Mouse (Mus musculus) adrenal gland, adult 2 months (tissue): ENCODE data around the gene Olfr364-ps1. TPM values are rescaled to one million over a fixed set of nuclear protein-coding genes. Genes with fewer than 3 reads are reported as not detected.

ENCODE experiments used
- DNase-seq: peaks from one replicate; pipeline ENCODE4 v3.0.0; 2021
- long read RNA-seq: library from polyadenylated mRNA; stranded (forward); transcript quantifications from one replicate; pipeline ENCODE4 v2.0.0, GENCODE M21; 2021
- polyA plus RNA-seq: library from polyadenylated mRNA; depleted of rRNA; stranded (reverse); fragments of >200 nt; gene quantifications from 2 replicates; pipeline ENCODE4 v1.2.3, GENCODE M21; 2012; rRNA removed
- total RNA-seq, 2 experiments: library from RNA; stranded (reverse); gene quantifications; 2 replicates each; pipeline ENCODE4 v1.2.3; 2021

Olfr364-ps1 gene
- total RNA-seq (not detected), polyA plus RNA-seq (not detected in 2 replicates)
- long read RNA-seq = 0 reads

- DNase-seq = no peak
Measured at GRCm38 (mm10) chr2:37139022-37139421, at the start of gene Olfr364-ps1. Gene Olfr364-ps1, plus strand, starts transcription at chr2:37139322.

GRCm38 (mm10) chr2:37117810-37118209, 21.3 kb upstream of the Olfr364-ps1 start, which contains the start of gene Olfr362:
Gene Olfr362, minus strand, starts transcription at chr2:37117910.
- DNase-seq = no peak

GRCm38 (mm10) chr2:37187898-37188297, 48.8 kb downstream of the Olfr364-ps1 start, which contains the start of gene Olfr365:
Gene Olfr365, plus strand, starts transcription at chr2:37188198.
- no peak for DNase-seq

Other genes with a start within 250 kb of the Olfr364-ps1 start
- gene Olfr353, start 246.4 kb upstream of the Olfr364-ps1 start, total RNA-seq = not detected
- gene Olfr353, start 246.4 kb upstream of the Olfr364-ps1 start, polyA plus RNA-seq = not detected in 2 replicates
- not detected for gene Olfr354, start 233.6 kb upstream of the Olfr364-ps1 start, total RNA-seq
- not detected in 2 replicates for gene Olfr354, start 233.6 kb upstream of the Olfr364-ps1 start, polyA plus RNA-seq
- not detected for gene Olfr355, start 210.4 kb upstream of the Olfr364-ps1 start, total RNA-seq
- gene Olfr355, start 210.4 kb upstream of the Olfr364-ps1 start, polyA plus RNA-seq = not detected in 2 replicates
- gene Olfr356, start 202.2 kb upstream of the Olfr364-ps1 start, total RNA-seq = not detected
- not detected in 2 replicates for gene Olfr356, start 202.2 kb upstream of the Olfr364-ps1 start, polyA plus RNA-seq
- gene Olfr357, start 145.5 kb upstream of the Olfr364-ps1 start, total RNA-seq = not detected
- not detected in 2 replicates for gene Olfr357, start 145.5 kb upstream of the Olfr364-ps1 start, polyA plus RNA-seq
- not detected for gene Olfr358, start 130.0 kb upstream of the Olfr364-ps1 start, total RNA-seq
- not detected in 2 replicates for gene Olfr358, start 130.0 kb upstream of the Olfr364-ps1 start, polyA plus RNA-seq
- gene Olfr360, start 73.6 kb upstream of the Olfr364-ps1 start, total RNA-seq = not detected
- not detected in 2 replicates for gene Olfr360, start 73.6 kb upstream of the Olfr364-ps1 start, polyA plus RNA-seq
- not detected for gene Olfr361, start 50.0 kb upstream of the Olfr364-ps1 start, total RNA-seq
- gene Olfr361, start 50.0 kb upstream of the Olfr364-ps1 start, polyA plus RNA-seq = not detected in 2 replicates
- gene Olfr362, start 21.4 kb upstream of the Olfr364-ps1 start, total RNA-seq = not detected
- gene Olfr362, start 21.4 kb upstream of the Olfr364-ps1 start, polyA plus RNA-seq = not detected in 2 replicates
- gene Olfr365, start 48.9 kb downstream of the Olfr364-ps1 start, total RNA-seq = not detected
- not detected in 2 replicates for gene Olfr365, start 48.9 kb downstream of the Olfr364-ps1 start, polyA plus RNA-seq
- gene Olfr366, start 72.3 kb downstream of the Olfr364-ps1 start, total RNA-seq = not detected
- not detected in 2 replicates for gene Olfr366, start 72.3 kb downstream of the Olfr364-ps1 start, polyA plus RNA-seq
- gene Olfr368, start 187.2 kb downstream of the Olfr364-ps1 start, total RNA-seq = not detected
- not detected in 2 replicates for gene Olfr368, start 187.2 kb downstream of the Olfr364-ps1 start, polyA plus RNA-seq
- 10 to 100 TPM; 44.3 to 47.1 TPM for gene Pdcl, start 220.0 kb downstream of the Olfr364-ps1 start, total RNA-seq
- gene Pdcl, start 220.0 kb downstream of the Olfr364-ps1 start, polyA plus RNA-seq = 3.4 and 4.1 TPM in 2 replicates